ENCODE assay signal across 15 mouse cellular contexts in genomic region chr5:149576977-149577376, GRCm38 (mm10). TPM values are rescaled to one million over a fixed set of nuclear protein-coding genes. Genes with fewer than 3 reads are reported as not detected.
DNase-seq lines count a peak whose midpoint lies in the region; ATAC-seq and TF ChIP-seq lines count a peak whose summit lies in the region.
"Had no signal": no experiment of that assay in that cellular context is flagged by ENCODE, and none has a peak within 500 bp of the region (broad histone marks: within the 10 kb centered on the region; RNA-seq: fewer than 3 reads in every experiment).

No protein-coding gene starts in this region.

- no peaks in the 10 kb centered on the region for H3K36me3 ChIP-seq in forebrain, embryonic 10.5 days (replicated peaks)
- no peaks in the 10 kb centered on the region for H3K36me3 ChIP-seq in forebrain, embryonic 11.5 days (ENCODE audit: control insufficient read depth, insufficient read depth, low read length)
- H3K36me3 ChIP-seq in limb, embryonic 13.5 days = no peaks in the 10 kb centered on the region
- H3K36me3 ChIP-seq in limb, embryonic 10.5 days = no peaks in the 10 kb centered on the region
- H3K36me3 ChIP-seq in hindbrain, embryonic 15.5 days = no peaks in the 10 kb centered on the region
- no peaks in the 10 kb centered on the region for H3K36me3 ChIP-seq in stomach, postnatal 0 days (ENCODE audit: control insufficient read depth, insufficient read depth, low read length)
- H3K36me3 ChIP-seq: heart, embryonic 15.5 days; intestine, embryonic 15.5 days had no signal

- ATAC-seq in forebrain, embryonic 11.5 days (replicated peaks; ENCODE audit: low FRiP score) = no peak
- no peak for ATAC-seq in limb, embryonic 13.5 days (ENCODE audit: low FRiP score, low read depth)
- no peak for ATAC-seq in hindbrain, embryonic 15.5 days (ENCODE audit: low FRiP score, low read depth)
- no peak for ATAC-seq in stomach, postnatal 0 days (ENCODE audit: low FRiP score, low TSS enrichment)
- ATAC-seq: intestine, embryonic 15.5 days had no signal

- H3K4me3 ChIP-seq in forebrain, embryonic 10.5 days = no peak overlapping the region
- H3K4me3 ChIP-seq in forebrain, embryonic 11.5 days (ENCODE audit: low read depth, low read length) = no peak overlapping the region
- H3K4me3 ChIP-seq in limb, embryonic 13.5 days = no peak overlapping the region
- H3K4me3 ChIP-seq in limb, embryonic 10.5 days = no peak overlapping the region
- H3K4me3 ChIP-seq in hindbrain, embryonic 15.5 days = no peak overlapping the region
- no peak overlapping the region for H3K4me3 ChIP-seq in stomach, postnatal 0 days (ENCODE audit: low read depth, low read length)
- H3K4me3 ChIP-seq in left cerebral cortex, adult 2 months = no peak overlapping the region
- H3K4me3 ChIP-seq: heart, embryonic 15.5 days; intestine, embryonic 15.5 days had no signal

- H3K9me3 ChIP-seq in forebrain, embryonic 10.5 days = no peaks in the 10 kb centered on the region
- H3K9me3 ChIP-seq in forebrain, embryonic 11.5 days (ENCODE audit: control insufficient read depth, low read length) = no peaks in the 10 kb centered on the region
- H3K9me3 ChIP-seq in limb, embryonic 13.5 days = no peaks in the 10 kb centered on the region
- H3K9me3 ChIP-seq in limb, embryonic 10.5 days (replicated peaks) = no peaks in the 10 kb centered on the region
- no peaks in the 10 kb centered on the region for H3K9me3 ChIP-seq in hindbrain, embryonic 15.5 days
- H3K9me3 ChIP-seq in stomach, postnatal 0 days (ENCODE audit: control insufficient read depth, low read length) = no peaks in the 10 kb centered on the region
- H3K9me3 ChIP-seq: heart, embryonic 15.5 days; intestine, embryonic 15.5 days had no signal

- WGBS in forebrain, embryonic 10.5 days = 67% methylated on average over 10 of the region's 10 CpGs
- WGBS in forebrain, embryonic 11.5 days = 57% methylated on average over 10 of the region's 10 CpGs
- WGBS in limb, embryonic 13.5 days = 55% methylated on average over 10 of the region's 10 CpGs
- 69% methylated on average over 10 of the region's 10 CpGs for WGBS in limb, embryonic 10.5 days
- 45% methylated on average over 10 of the region's 10 CpGs for WGBS in hindbrain, embryonic 15.5 days
- 26% methylated on average over 10 of the region's 10 CpGs for WGBS in stomach, postnatal 0 days

- TF ChIP-seq CTCF in stomach, postnatal 0 days (IDR thresholded peaks at IDR 0.05; ENCODE audit: low read depth) = no peak
- no peak for TF ChIP-seq CTCF in left cerebral cortex, adult 2 months (IDR thresholded peaks at IDR 0.05)

- no peak for DNase-seq in forebrain, embryonic 10.5 days (ENCODE audit: extremely low spot score, low spot score)
- no peak for DNase-seq in forebrain, embryonic 11.5 days (ENCODE audit: low spot score)
- DNase-seq in limb, embryonic 10.5 days (ENCODE audit: low spot score) = no peak
- peak; percentile 21 for DNase-seq in stomach, postnatal 0 days (ENCODE audit: low spot score)
- DNase-seq in left cerebral cortex, adult 2 months (ENCODE audit: extremely low spot score in 1 of 2, low spot score in 2 of 2) = no peak
- no peak for DNase-seq in liver
- DNase-seq: adrenal gland, postnatal 14 days; lung, postnatal 4 days; right cerebral cortex, postnatal 4 days had no signal

- no peak overlapping the region for H3K4me2 ChIP-seq in forebrain, embryonic 11.5 days (ENCODE audit: low read depth, low read length, severe bottlenecking)
- H3K4me2 ChIP-seq in limb, embryonic 13.5 days (replicated peaks) = no peak overlapping the region
- no peak overlapping the region for H3K4me2 ChIP-seq in hindbrain, embryonic 15.5 days
- H3K4me2 ChIP-seq in stomach, postnatal 0 days (replicated peaks; ENCODE audit: low read depth) = no peak overlapping the region
- H3K4me2 ChIP-seq: heart, embryonic 15.5 days; intestine, embryonic 15.5 days had no signal

- H3K27me3 ChIP-seq in forebrain, embryonic 10.5 days (ENCODE audit: poor library complexity, severe bottlenecking) = no peaks in the 10 kb centered on the region
- H3K27me3 ChIP-seq in forebrain, embryonic 11.5 days (ENCODE audit: control insufficient read depth, insufficient read depth, low read length) = no peaks in the 10 kb centered on the region
- H3K27me3 ChIP-seq in limb, embryonic 13.5 days = no peaks in the 10 kb centered on the region; the same call in 1 of the 2 replicates
- H3K27me3 ChIP-seq in limb, embryonic 10.5 days (ENCODE audit: low read depth, poor library complexity, severe bottlenecking) = no peaks in the 10 kb centered on the region
- no peaks in the 10 kb centered on the region for H3K27me3 ChIP-seq in hindbrain, embryonic 15.5 days
- no peaks in the 10 kb centered on the region for H3K27me3 ChIP-seq in stomach, postnatal 0 days (ENCODE audit: control insufficient read depth, insufficient read depth, low read length)
- H3K27me3 ChIP-seq: heart, embryonic 15.5 days; intestine, embryonic 15.5 days had no signal

- peaks cover 12% of the 10 kb centered on the region for H3K4me1 ChIP-seq in forebrain, embryonic 10.5 days
- H3K4me1 ChIP-seq in forebrain, embryonic 11.5 days (replicated peaks; ENCODE audit: control insufficient read depth, insufficient read depth, low read length) = peaks cover 2% of the 10 kb centered on the region; the same call in 1 of the 2 replicates
- H3K4me1 ChIP-seq in limb, embryonic 13.5 days = 0 out of 2 replicates have a peak, but pooled peaks cover 2% of the 10 kb centered on the region
- no peaks in the 10 kb centered on the region; the same call in 1 of the 2 replicates for H3K4me1 ChIP-seq in limb, embryonic 10.5 days
- H3K4me1 ChIP-seq in hindbrain, embryonic 15.5 days (replicated peaks) = peaks cover 12% of the 10 kb centered on the region
- H3K4me1 ChIP-seq in stomach, postnatal 0 days (replicated peaks; ENCODE audit: control insufficient read depth, insufficient read depth) = no peaks in the 10 kb centered on the region
- H3K4me1 ChIP-seq: intestine, embryonic 15.5 days had no signal

- H3K9ac ChIP-seq in forebrain, embryonic 11.5 days (ENCODE audit: low read length) = no peak overlapping the region
- 0 out of 2 replicates have a peak overlapping the region, but pooled peaks have one; percentile 25 for H3K9ac ChIP-seq in limb, embryonic 13.5 days
- H3K9ac ChIP-seq in hindbrain, embryonic 15.5 days = no peak overlapping the region
- no peak overlapping the region for H3K9ac ChIP-seq in stomach, postnatal 0 days (ENCODE audit: low read length)
- H3K9ac ChIP-seq: heart, embryonic 15.5 days; intestine, embryonic 15.5 days; liver, embryonic 14.5 days had no signal

- no peak for TF ChIP-seq EP300 in stomach, postnatal 0 days (optimal IDR thresholded peaks at IDR 0.05)

- intact Hi-C loops in left cerebral cortex, adult 2 months (cut with DNase I) = no loop called here

- peak overlapping the region; percentile 48; the same call in 1 of the 2 replicates for H3K27ac ChIP-seq in forebrain, embryonic 10.5 days
- H3K27ac ChIP-seq in forebrain, embryonic 11.5 days (ENCODE audit: low read depth, low read length) = no peak overlapping the region
- H3K27ac ChIP-seq in limb, embryonic 13.5 days = no peak overlapping the region
- H3K27ac ChIP-seq in limb, embryonic 10.5 days = no peak overlapping the region
- peak overlapping the region; percentile 46; the same call in 1 of the 2 replicates for H3K27ac ChIP-seq in hindbrain, embryonic 15.5 days (replicated peaks)
- H3K27ac ChIP-seq in stomach, postnatal 0 days (replicated peaks) = no peak overlapping the region
- no peak overlapping the region for H3K27ac ChIP-seq in left cerebral cortex, adult 2 months
- H3K27ac ChIP-seq: heart, embryonic 15.5 days; intestine, embryonic 15.5 days; liver, embryonic 14.5 days had no signal

RNA-seq across cellular contexts. Expression of gene Wdr95, which starts 48.5 kb away (rescaled TPM):
- polyA plus RNA-seq in forebrain, embryonic 10.5 days (2016; fragmentation: Nextera tagmentation; extraction: Ambion mirVana) = not detected in 2 replicates
- polyA plus RNA-seq in forebrain, embryonic 11.5 days (2014; fragmentation: Nextera tagmentation; extraction: Ambion mirVana) = 0.24 and 0.73 TPM in 2 replicates
- 0.08 and 0.34 TPM in 2 replicates for polyA plus RNA-seq in limb, embryonic 13.5 days (2015; fragmentation: Nextera tagmentation; extraction: Ambion mirVana)
- not detected in 2 replicates for polyA plus RNA-seq in limb, embryonic 10.5 days (2016; fragmentation: Nextera tagmentation; extraction: Ambion mirVana)
- polyA plus RNA-seq in hindbrain, embryonic 15.5 days (2015; fragmentation: Nextera tagmentation; extraction: Ambion mirVana) = 0.13 and 0.43 TPM in 2 replicates
- not detected in 2 replicates for polyA plus RNA-seq in stomach, postnatal 0 days (2015; fragmentation: Nextera tagmentation; extraction: Ambion mirVana)
- total RNA-seq in left cerebral cortex, adult 2 months (2021) = under 1 TPM; 0.56 to 0.75 TPM
- total RNA-seq: adrenal gland, postnatal 14 days; gastrocnemius, adult 8-10 months had no signal
- polyA plus RNA-seq: heart, embryonic 15.5 days; intestine, embryonic 15.5 days; liver, embryonic 14.5 days had no signal

RNA-seq across cellular contexts. Expression of gene Hsph1, which starts 59.2 kb away (rescaled TPM):
- polyA plus RNA-seq in forebrain, embryonic 10.5 days (2016; fragmentation: Nextera tagmentation; extraction: Ambion mirVana) = 126 and 138 TPM in 2 replicates
- 144 TPM in 2 replicates for polyA plus RNA-seq in forebrain, embryonic 11.5 days (2014; fragmentation: Nextera tagmentation; extraction: Ambion mirVana)
- polyA plus RNA-seq in limb, embryonic 13.5 days (2015; fragmentation: Nextera tagmentation; extraction: Ambion mirVana) = 57.9 and 72.5 TPM in 2 replicates
- 129 and 164 TPM in 2 replicates for polyA plus RNA-seq in limb, embryonic 10.5 days (2016; fragmentation: Nextera tagmentation; extraction: Ambion mirVana)
- 97.4 and 97.6 TPM in 2 replicates for polyA plus RNA-seq in hindbrain, embryonic 15.5 days (2015; fragmentation: Nextera tagmentation; extraction: Ambion mirVana)
- polyA plus RNA-seq in stomach, postnatal 0 days (2015; fragmentation: Nextera tagmentation; extraction: Ambion mirVana) = 11.7 and 13.4 TPM in 2 replicates
- 100 to 1,000 TPM; 373 to 381 TPM for total RNA-seq in left cerebral cortex, adult 2 months (2021)

Comparison
In these comparisons a context has a peak if more than half of its experiments do, and no peak if none do; other contexts are left out.
1. H3K27ac ChIP-seq: peak in forebrain, embryonic 10.5 days (single experiment) and hindbrain, embryonic 15.5 days (single experiment); none in forebrain, embryonic 11.5 days (single experiment), limb, embryonic 13.5 days (single experiment), limb, embryonic 10.5 days (single experiment), stomach, postnatal 0 days (single experiment) and left cerebral cortex, adult 2 months (single experiment).